Mouse (Mus musculus): ENCODE data around the gene Arnt. TPM values are rescaled to one million over a fixed set of nuclear protein-coding genes. Genes with fewer than 3 reads are reported as not detected.

Arnt gene
- polyA plus RNA-seq, 1 experiment from 2014 or later: 15.0 TPM

GRCm38 (mm10) chr3:95490238-95490637 lies 56.0 kb downstream of the Arnt start:
- 92% methylated on average over 2 of the region's 2 CpGs for WGBS
- H3K4me1 ChIP-seq (ENCODE audit: control insufficient read depth, insufficient read depth, low read depth, low read length): no peaks in the 10 kb centered on the region
- H3K4me2 ChIP-seq (ENCODE audit: low read length): no peak overlapping the region
- no peak overlapping the region for H3K9ac ChIP-seq (ENCODE audit: low read depth, low read length)
- no peak for ATAC-seq
- no peaks in the 10 kb centered on the region for H3K27me3 ChIP-seq (replicated peaks; ENCODE audit: control insufficient read depth, insufficient read depth, low read length)
- H3K9me3 ChIP-seq (ENCODE audit: control insufficient read depth, low read length): no peaks in the 10 kb centered on the region
- peaks cover 32% of the 10 kb centered on the region for H3K36me3 ChIP-seq (ENCODE audit: control insufficient read depth, insufficient read depth, low read length)
- H3K4me3 ChIP-seq (ENCODE audit: low read length): no peak overlapping the region
- no peak overlapping the region for H3K27ac ChIP-seq (ENCODE audit: low read depth, low read length)

- Histone ChIP-seq H3K27me3 (replicated peaks; ENCODE audit: control insufficient read depth, insufficient read depth, low read length) (no peaks in the 10 kb centered on the region), H3K9me3 (ENCODE audit: control insufficient read depth, low read length) (no peaks in the 10 kb centered on the region), H3K4me2 (ENCODE audit: low read length) (no peak overlapping the region), H3K27ac (ENCODE audit: low read depth, low read length) (no peak overlapping the region), H3K36me3 (ENCODE audit: control insufficient read depth, insufficient read depth, low read length) (peaks cover 24% of the 10 kb centered on the region), H3K4me1 (ENCODE audit: control insufficient read depth, insufficient read depth, low read depth, low read length) (no peaks in the 10 kb centered on the region), H3K9ac (ENCODE audit: low read depth, low read length) (no peak overlapping the region), H3K4me3 (ENCODE audit: low read length) (no peak overlapping the region)
- 63% methylated on average over 6 of the region's 6 CpGs for WGBS
- no peak for ATAC-seq
These were observed 60.2 kb downstream of the Arnt start for GRCm38 (mm10) chr3:95494342-95494741.

GRCm38 (mm10) chr3:95498229-95498628 lies 64.0 kb downstream of the Arnt start:
- no peaks in the 10 kb centered on the region for H3K4me1 ChIP-seq (ENCODE audit: control insufficient read depth, insufficient read depth, low read depth, low read length)
- no peak for ATAC-seq
- H3K4me2 ChIP-seq (ENCODE audit: low read length): no peak overlapping the region
- H3K9ac ChIP-seq (ENCODE audit: low read depth, low read length): no peak overlapping the region
- H3K27me3 ChIP-seq (replicated peaks; ENCODE audit: control insufficient read depth, insufficient read depth, low read length): no peaks in the 10 kb centered on the region
- H3K9me3 ChIP-seq (ENCODE audit: control insufficient read depth, low read length): no peaks in the 10 kb centered on the region
- no peak overlapping the region for H3K27ac ChIP-seq (ENCODE audit: low read depth, low read length)
- H3K4me3 ChIP-seq (ENCODE audit: low read length): no peak overlapping the region
- H3K36me3 ChIP-seq (ENCODE audit: control insufficient read depth, insufficient read depth, low read length): peaks cover 18% of the 10 kb centered on the region
- WGBS: 89% methylated on average over 2 of the region's 2 CpGs

- no peak for ATAC-seq
- WGBS: 85% methylated on average over 7 of the region's 7 CpGs
- no peaks in the 10 kb centered on the region for H3K4me1 ChIP-seq (ENCODE audit: control insufficient read depth, insufficient read depth, low read depth, low read length)
- no peaks in the 10 kb centered on the region for H3K9me3 ChIP-seq (ENCODE audit: control insufficient read depth, low read length)
- H3K9ac ChIP-seq (ENCODE audit: low read depth, low read length): no peak within 1 kb of the TSS; the same call in 1 of the 2 replicates
- H3K4me3 ChIP-seq (ENCODE audit: low read length): no peak within 1 kb of the TSS
- H3K4me2 ChIP-seq (ENCODE audit: low read length): no peak within 1 kb of the TSS
- H3K27ac ChIP-seq (ENCODE audit: low read depth, low read length): no peak within 1 kb of the TSS
- H3K27me3 ChIP-seq (replicated peaks; ENCODE audit: control insufficient read depth, insufficient read depth, low read length): no peaks in the 10 kb centered on the region
- H3K36me3 ChIP-seq (ENCODE audit: control insufficient read depth, insufficient read depth, low read length): peaks cover 13% of the 10 kb centered on the region
These were observed 64.8 kb downstream of the Arnt start, which contains the start of gene Ctsk for GRCm38 (mm10) chr3:95499024-95499423. Gene Ctsk (plus strand): TSS chr3:95499256.

- ATAC-seq: no peak
- WGBS: 77% methylated on average over 10 of the region's 10 CpGs
- H3K27me3 ChIP-seq (replicated peaks; ENCODE audit: control insufficient read depth, insufficient read depth, low read length): no peaks in the 10 kb centered on the region
- H3K9ac ChIP-seq (ENCODE audit: low read depth, low read length): no peak overlapping the region; the same call in 1 of the 2 replicates
- H3K4me2 ChIP-seq (ENCODE audit: low read length): no peak overlapping the region
- peaks cover 9% of the 10 kb centered on the region for H3K36me3 ChIP-seq (ENCODE audit: control insufficient read depth, insufficient read depth, low read length)
- no peaks in the 10 kb centered on the region for H3K4me1 ChIP-seq (ENCODE audit: control insufficient read depth, insufficient read depth, low read depth, low read length)
- no peak overlapping the region for H3K4me3 ChIP-seq (ENCODE audit: low read length)
- H3K27ac ChIP-seq (ENCODE audit: low read depth, low read length): no peak overlapping the region
- H3K9me3 ChIP-seq (ENCODE audit: control insufficient read depth, low read length): no peaks in the 10 kb centered on the region
These were observed 65.4 kb downstream of the Arnt start for GRCm38 (mm10) chr3:95499496-95500140.

GRCm38 (mm10) chr3:95502312-95502711 lies 68.1 kb downstream of the Arnt start:
- ATAC-seq: no peak
- Histone ChIP-seq H3K36me3 (ENCODE audit: control insufficient read depth, insufficient read depth, low read length) (no peaks in the 10 kb centered on the region), H3K27me3 (replicated peaks; ENCODE audit: control insufficient read depth, insufficient read depth, low read length) (no peaks in the 10 kb centered on the region), H3K9me3 (ENCODE audit: control insufficient read depth, low read length) (no peaks in the 10 kb centered on the region), H3K4me3 (ENCODE audit: low read length) (no peak overlapping the region), H3K9ac (ENCODE audit: low read depth, low read length) (no peak overlapping the region), H3K27ac (ENCODE audit: low read depth, low read length) (no peak overlapping the region), H3K4me2 (ENCODE audit: low read length) (no peak overlapping the region), H3K4me1 (ENCODE audit: control insufficient read depth, insufficient read depth, low read depth, low read length) (no peaks in the 10 kb centered on the region)
- 23% methylated on average over 2 of the region's 2 CpGs for WGBS

- ATAC-seq: no peak
- WGBS: 75% methylated on average over 6 of the region's 6 CpGs
- Histone ChIP-seq H3K27me3 (replicated peaks; ENCODE audit: control insufficient read depth, insufficient read depth, low read length) (no peaks in the 10 kb centered on the region), H3K36me3 (ENCODE audit: control insufficient read depth, insufficient read depth, low read length) (no peaks in the 10 kb centered on the region), H3K27ac (ENCODE audit: low read depth, low read length) (no peak overlapping the region), H3K4me3 (ENCODE audit: low read length) (no peak overlapping the region), H3K9me3 (ENCODE audit: control insufficient read depth, low read length) (no peaks in the 10 kb centered on the region), H3K4me2 (ENCODE audit: low read length) (no peak overlapping the region), H3K9ac (ENCODE audit: low read depth, low read length) (no peak overlapping the region), H3K4me1 (ENCODE audit: control insufficient read depth, insufficient read depth, low read depth, low read length) (no peaks in the 10 kb centered on the region)
These were observed 75.2 kb downstream of the Arnt start for GRCm38 (mm10) chr3:95509348-95509747.

- Histone ChIP-seq H3K4me1 (ENCODE audit: control insufficient read depth, insufficient read depth, low read depth, low read length) (no peaks in the 10 kb centered on the region), H3K36me3 (ENCODE audit: control insufficient read depth, insufficient read depth, low read length) (no peaks in the 10 kb centered on the region), H3K9ac (ENCODE audit: low read depth, low read length) (no peak overlapping the region), H3K27ac (ENCODE audit: low read depth, low read length) (no peak overlapping the region), H3K4me2 (ENCODE audit: low read length) (no peak overlapping the region), H3K4me3 (ENCODE audit: low read length) (no peak overlapping the region), H3K27me3 (replicated peaks; ENCODE audit: control insufficient read depth, insufficient read depth, low read length) (no peaks in the 10 kb centered on the region), H3K9me3 (ENCODE audit: control insufficient read depth, low read length) (no peaks in the 10 kb centered on the region)
- ATAC-seq: no peak
- 63% methylated on average over 9 of the region's 9 CpGs for WGBS
These were observed 77.5 kb downstream of the Arnt start for GRCm38 (mm10) chr3:95511611-95512180.

GRCm38 (mm10) chr3:95516614-95517041 lies 82.4 kb downstream of the Arnt start:
- Histone ChIP-seq H3K36me3 (ENCODE audit: control insufficient read depth, insufficient read depth, low read length) (no peaks in the 10 kb centered on the region), H3K9ac (ENCODE audit: low read depth, low read length) (no peak overlapping the region), H3K9me3 (ENCODE audit: control insufficient read depth, low read length) (no peaks in the 10 kb centered on the region), H3K4me3 (ENCODE audit: low read length) (no peak overlapping the region), H3K4me1 (ENCODE audit: control insufficient read depth, insufficient read depth, low read depth, low read length) (no peaks in the 10 kb centered on the region), H3K27me3 (replicated peaks; ENCODE audit: control insufficient read depth, insufficient read depth, low read length) (no peaks in the 10 kb centered on the region), H3K4me2 (ENCODE audit: low read length) (no peak overlapping the region), H3K27ac (ENCODE audit: low read depth, low read length) (no peak overlapping the region)
- 90% methylated on average over 3 of the region's 3 CpGs for WGBS
- no peak for ATAC-seq
